11 mouse cellular contexts compared by ENCODE assay signal in the genomic region with DNA sequence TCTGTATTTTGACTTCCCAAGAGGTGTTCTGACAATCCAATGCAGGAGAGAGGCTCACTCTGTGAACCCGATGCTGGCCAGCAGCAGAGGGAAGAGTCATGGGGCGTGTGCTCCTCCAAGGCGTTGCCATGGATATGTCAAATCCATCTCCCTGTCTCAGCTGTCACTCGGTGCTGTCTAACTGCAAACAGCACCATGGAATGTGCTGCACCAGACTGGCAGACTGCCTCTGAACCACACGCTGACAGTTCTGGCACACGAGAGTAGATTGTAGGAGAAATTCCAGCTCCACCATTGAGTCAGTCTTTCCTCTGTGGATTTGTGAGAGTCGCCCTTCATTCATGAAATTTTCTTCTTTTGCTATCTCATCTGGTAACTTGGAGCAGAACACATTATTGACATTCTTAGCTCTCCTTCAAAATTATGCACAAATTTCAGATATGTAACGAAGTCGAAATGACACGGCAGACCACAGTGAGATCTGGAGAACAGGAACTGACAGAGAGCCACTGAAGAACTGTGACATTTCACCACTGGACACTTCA. TPM values are rescaled to one million over a fixed set of nuclear protein-coding genes. Genes with fewer than 3 reads are reported as not detected.
DNase-seq lines count a peak whose midpoint lies in the region; ATAC-seq and TF ChIP-seq lines count a peak whose summit lies in the region.
"Had no signal": no experiment of that assay in that cellular context is flagged by ENCODE, and none has a peak within 500 bp of the region (broad histone marks: within the 10 kb centered on the region; RNA-seq: fewer than 3 reads in every experiment).

No protein-coding gene starts in this region.

- H3K4me3 ChIP-seq in heart, postnatal 0 days (ENCODE audit: low read depth, low read length): no peak overlapping the region
- H3K4me3 ChIP-seq: erythroblast, embryonic 14.5 days; left cerebral cortex, adult 2 months; liver, embryonic 15.5 days had no signal

- DNase-seq in heart, postnatal 0 days (ENCODE audit: low spot score): peak; percentile 20
- no peak for DNase-seq in heart, adult 18-20 months
- DNase-seq in 3134 (ENCODE audit: extremely low read depth, insufficient read length, low spot score) (peak; percentile 28), 3T3-L1 (ENCODE audit: low read depth, low spot score) (peak; percentile 94)
- DNase-seq in heart, postnatal 4 days: peak; percentile 17
- no peak for DNase-seq in retina, embryonic 14.5 days (ENCODE audit: low spot score)
- no peak for DNase-seq in ovary, adult 18-20 months (ENCODE audit: low spot score)

- peak; percentile 81 for ATAC-seq in heart, postnatal 0 days (ENCODE audit: insufficient read depth, low read depth)

- no peak overlapping the region for H3K9ac ChIP-seq in heart, postnatal 0 days (replicated peaks; ENCODE audit: low read depth, low read length)
- H3K9ac ChIP-seq: liver, embryonic 15.5 days had no signal

- H3K27ac ChIP-seq in heart, postnatal 0 days (ENCODE audit: low read depth): no peak overlapping the region
- H3K27ac ChIP-seq: left cerebral cortex, adult 2 months; liver, embryonic 15.5 days had no signal

- WGBS in heart, postnatal 0 days: 20% methylated on average over 10 of the region's 10 CpGs

- no peak for TF ChIP-seq EP300 in heart, postnatal 0 days (IDR thresholded peaks at IDR 0.05; ENCODE audit: low read depth)

- no peaks in the 10 kb centered on the region for H3K27me3 ChIP-seq in heart, postnatal 0 days (ENCODE audit: control insufficient read depth, insufficient read depth, low read length)

- H3K9me3 ChIP-seq in heart, postnatal 0 days (replicated peaks; ENCODE audit: control insufficient read depth, low read length): no peaks in the 10 kb centered on the region
- H3K9me3 ChIP-seq: liver, embryonic 15.5 days had no signal

- H3K4me1 ChIP-seq in heart, postnatal 0 days (ENCODE audit: control insufficient read depth, insufficient read depth): no peaks in the 10 kb centered on the region

- H3K36me3 ChIP-seq in heart, postnatal 0 days (replicated peaks; ENCODE audit: control insufficient read depth, insufficient read depth, low read length): no peaks in the 10 kb centered on the region
- H3K36me3 ChIP-seq: liver, embryonic 15.5 days had no signal

- no peak overlapping the region; the same call in 1 of the 2 replicates for H3K4me2 ChIP-seq in heart, postnatal 0 days (ENCODE audit: low read depth, low read length)
- H3K4me2 ChIP-seq: liver, embryonic 15.5 days had no signal

- TF ChIP-seq CTCF in heart, postnatal 0 days (IDR thresholded peaks at IDR 0.05; ENCODE audit: low read depth): no peak

RNA-seq across cellular contexts. Expression of a gene that starts 38.1 kb away (rescaled TPM):
- total RNA-seq in heart, postnatal 0 days (2014; rRNA removed; ENCODE audit: low replicate concordance): 0.95 and 2.3 TPM in 2 replicates
- 0.21 and 0.25 TPM in 2 replicates for polyA plus RNA-seq in heart, postnatal 0 days (2015; fragmentation: Nextera tagmentation; extraction: Ambion mirVana)
- total RNA-seq in heart, adult 18-20 months (2021): under 1 TPM; 0.67 to 0.84 TPM
- total RNA-seq in heart, postnatal 4 days (2021): 1 to 10 TPM; 2.5 to 2.7 TPM
- total RNA-seq: MEL had no signal
- polyA plus RNA-seq: erythroblast, embryonic 14.5 days had no signal

RNA-seq across cellular contexts. Expression of a gene that starts 55.1 kb away (rescaled TPM):
- 105 and 161 TPM in 2 replicates for total RNA-seq in heart, postnatal 0 days (2014; rRNA removed; ENCODE audit: low replicate concordance)
- 62.1 and 63.9 TPM in 2 replicates for polyA plus RNA-seq in heart, postnatal 0 days (2015; fragmentation: Nextera tagmentation; extraction: Ambion mirVana)
- total RNA-seq in heart, adult 18-20 months (2021): 10 to 100 TPM; 20.6 to 22.6 TPM
- 10 to 100 TPM; 66.3 to 72.7 TPM for total RNA-seq in heart, postnatal 4 days (2021)

Comparison
In these comparisons a context has a peak if more than half of its experiments do, and no peak if none do; other contexts are left out.
1. DNase-seq: peak in heart, postnatal 0 days (single experiment), 3134 (single experiment), 3T3-L1 (single experiment) and heart, postnatal 4 days (single experiment); none in heart, adult 18-20 months (0 of 2), retina, embryonic 14.5 days (single experiment) and ovary, adult 18-20 months (single experiment).